Mouse (Mus musculus) bone marrow macrophage, adult 2 months (primary cell): Measurements from ENCODE around the gene Hipk2. TPM values are rescaled to one million over a fixed set of nuclear protein-coding genes. Genes with fewer than 3 reads are reported as not detected.

Experiments used
- H3K27ac ChIP-seq: 2 replicates; pipeline ENCODE4 v1.5.1; 2012; ENCODE audit warnings: low read depth, low read length; ENCODE audit not compliant: insufficient read depth
- H3K4me1 ChIP-seq: 2 replicates; pipeline ENCODE4 v1.6.1; 2012; ENCODE audit warnings: low read length; ENCODE audit not compliant: control insufficient read depth, insufficient read depth
- H3K4me3 ChIP-seq: 2 replicates; pipeline ENCODE4 v1.5.1; 2012; ENCODE audit warnings: mild to moderate bottlenecking, low read length, moderate library complexity; ENCODE audit not compliant: insufficient read depth
- CTCF ChIP-seq: IDR thresholded peaks from 2 replicates; pipeline ENCODE4 v1.5.1; 2012; ENCODE audit warnings: low read depth, mild to moderate bottlenecking, low read length, moderate library complexity
- POLR2A ChIP-seq: IDR thresholded peaks from 2 replicates; pipeline ENCODE4 v1.6.1; 2012; ENCODE audit warnings: mild to moderate bottlenecking, low read depth, low read length, borderline replicate concordance
- polyA plus RNA-seq: library from polyadenylated mRNA; stranded (reverse); fragments of >200 nt; gene quantifications from 2 replicates; pipeline ENCODE4 v1.2.4, GENCODE M21; 2012; ENCODE audit not compliant: missing spikeins, insufficient read depth, insufficient read length

Hipk2 gene
- polyA plus RNA-seq, 1 experiment: 20.9 TPM

- H3K4me1 ChIP-seq: peaks cover 9% of the 10 kb centered on the region
- no peak overlapping the region for H3K27ac ChIP-seq
- no peak overlapping the region for H3K4me3 ChIP-seq
- no peak for TF ChIP-seq CTCF
- TF ChIP-seq POLR2A: no peak
These were observed 156.7 kb downstream of the Hipk2 start for GRCm38 (mm10) chr6:38719229-38719628.

GRCm38 (mm10) chr6:38718625-38719024 lies 157.3 kb downstream of the Hipk2 start:
- no peak for TF ChIP-seq CTCF
- no peak for TF ChIP-seq POLR2A
- peaks cover 15% of the 10 kb centered on the region for H3K4me1 ChIP-seq

GRCm38 (mm10) chr6:38715881-38716280 lies 160.1 kb downstream of the Hipk2 start:
- H3K4me3 ChIP-seq: no peak overlapping the region
- no peak overlapping the region for H3K27ac ChIP-seq
- H3K4me1 ChIP-seq: peaks cover 36% of the 10 kb centered on the region
- TF ChIP-seq POLR2A (no peak), CTCF (no peak)

More at GRCm38 (mm10) chr6:38718625-38719024, 157.3 kb downstream of the Hipk2 start:
- H3K4me3 ChIP-seq: no peak overlapping the region
- no peak overlapping the region for H3K27ac ChIP-seq

- Histone ChIP-seq H3K27ac (peak overlapping the region; percentile 77), H3K4me3 (no peak overlapping the region)
These were observed 161.7 kb downstream of the Hipk2 start for GRCm38 (mm10) chr6:38713957-38714898.

GRCm38 (mm10) chr6:38710449-38710848 lies 165.5 kb downstream of the Hipk2 start:
- Histone ChIP-seq H3K27ac (peak overlapping the region; percentile 88), H3K4me3 (no peak overlapping the region), H3K4me1 (peaks cover 61% of the 10 kb centered on the region)
- TF ChIP-seq POLR2A (no peak), CTCF (no peak)

More at GRCm38 (mm10) chr6:38713957-38714898, 161.7 kb downstream of the Hipk2 start:
- TF ChIP-seq CTCF (no peak), POLR2A (no peak)
- H3K4me1 ChIP-seq: peaks cover 50% of the 10 kb centered on the region

GRCm38 (mm10) chr6:38704264-38704984 lies 171.5 kb downstream of the Hipk2 start:
- H3K27ac ChIP-seq: no peak overlapping the region
- no peak overlapping the region for H3K4me3 ChIP-seq
- no peak for TF ChIP-seq CTCF
- no peak for TF ChIP-seq POLR2A

GRCm38 (mm10) chr6:38703526-38703925 lies 172.4 kb downstream of the Hipk2 start:
- H3K4me1 ChIP-seq: peaks cover 26% of the 10 kb centered on the region
- TF ChIP-seq POLR2A: no peak
- TF ChIP-seq CTCF: no peak
- H3K4me3 ChIP-seq: no peak overlapping the region

More at GRCm38 (mm10) chr6:38704264-38704984, 171.5 kb downstream of the Hipk2 start:
- peaks cover 30% of the 10 kb centered on the region for H3K4me1 ChIP-seq

GRCm38 (mm10) chr6:38702810-38703399 lies 173.1 kb downstream of the Hipk2 start:
- Histone ChIP-seq H3K4me1 (peaks cover 26% of the 10 kb centered on the region), H3K4me3 (no peak overlapping the region), H3K27ac (no peak overlapping the region)
- TF ChIP-seq POLR2A (no peak), CTCF (no peak)

More at GRCm38 (mm10) chr6:38703526-38703925, 172.4 kb downstream of the Hipk2 start:
- H3K27ac ChIP-seq: no peak overlapping the region

GRCm38 (mm10) chr6:38701421-38701820 lies 174.5 kb downstream of the Hipk2 start:
- peaks cover 26% of the 10 kb centered on the region for H3K4me1 ChIP-seq
- no peak for TF ChIP-seq POLR2A
- H3K27ac ChIP-seq: no peak overlapping the region
- H3K4me3 ChIP-seq: no peak overlapping the region
